Mouse (Mus musculus) midbrain, embryonic 10.5 days (tissue): ENCODE results near the gene Gm10638. TPM values are rescaled to one million over a fixed set of nuclear protein-coding genes. Genes with fewer than 3 reads are reported as not detected.

ENCODE experiments used
- DNase-seq: peaks from one replicate; pipeline ENCODE4 v3.0.0-alpha.2; 2017; ENCODE audit warnings: low spot score
- H3K27ac ChIP-seq: fragments of 300-500 bp; sonication (generic); replicated peaks from 2 replicates; pipeline ENCODE4 v1.5.1; 2016; ENCODE audit warnings: mild to moderate bottlenecking
- H3K27me3 ChIP-seq: fragments of 300-500 bp; sonication (generic); 2 replicates; pipeline ENCODE4 v1.6.1; 2016; ENCODE audit warnings: low read depth, mild to moderate bottlenecking; ENCODE audit not compliant: poor library complexity, severe bottlenecking
- H3K36me3 ChIP-seq: fragments of 300-500 bp; sonication (generic); 2 replicates; pipeline ENCODE4 v1.6.1; 2016; ENCODE audit warnings: mild to moderate bottlenecking, moderate library complexity
- H3K4me1 ChIP-seq: fragments of 300-500 bp; sonication (generic); 2 replicates; pipeline ENCODE4 v1.6.1; 2016
- H3K4me3 ChIP-seq: fragments of 300-500 bp; sonication (generic); 2 replicates; pipeline ENCODE4 v1.5.1; 2016; ENCODE audit warnings: mild to moderate bottlenecking, moderate library complexity
- H3K9me3 ChIP-seq: fragments of 300-500 bp; sonication (generic); replicated peaks from 2 replicates; pipeline ENCODE4 v1.6.1; 2016; ENCODE audit warnings: mild to moderate bottlenecking
- WGBS: fragments of 180-500 bp; shearing (Covaris S2); methylation state at CpG from one replicate; pipeline ENCODE4 v1.1.7; 2016; 5-methylcytosine and 5-hydroxymethylcytosine counted together
- polyA plus RNA-seq: library from polyadenylated mRNA; unstranded; fragments of >200 nt; fragmentation: Nextera tagmentation; extraction: Ambion mirVana; gene quantifications from 2 replicates; pipeline ENCODE4 v1.2.1, GENCODE M21; 2016

Gm10638 gene
- polyA plus RNA-seq, 1 experiment from 2014 or later, result 4.7 TPM

DNA sequence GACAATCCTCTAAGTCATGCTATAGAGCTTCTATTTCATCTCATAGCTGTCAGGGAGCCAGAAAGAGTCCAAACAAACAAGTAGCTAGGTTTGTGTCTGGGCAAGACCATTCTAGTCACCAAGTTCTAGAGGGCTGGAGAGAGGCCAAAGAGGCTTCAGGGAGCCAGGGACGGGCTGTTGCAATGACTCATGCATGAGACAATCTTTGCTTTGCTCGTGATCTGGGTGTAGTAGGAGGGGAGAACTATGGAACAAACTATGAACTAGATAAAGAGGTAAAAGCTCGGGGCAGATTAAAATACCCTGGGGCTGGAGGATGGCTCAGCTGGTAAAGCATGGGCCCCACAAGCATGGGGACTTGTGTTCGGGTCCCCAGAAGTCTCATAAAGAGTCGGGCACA lies 23.0 kb downstream of the Gm10638 start:
- H3K4me3 ChIP-seq, result no peak overlapping the region
- WGBS, result 80% methylated on average over 5 of the region's 5 CpGs
- H3K36me3 ChIP-seq, result no peaks in the 10 kb centered on the region
- no peak for DNase-seq
- H3K9me3 ChIP-seq, result no peaks in the 10 kb centered on the region
- no peaks in the 10 kb centered on the region for H3K4me1 ChIP-seq
- no peak overlapping the region for H3K27ac ChIP-seq
- H3K27me3 ChIP-seq, result no peaks in the 10 kb centered on the region

- 76% methylated on average over 1 of the region's 1 CpGs for WGBS
- no peaks in the 10 kb centered on the region for H3K9me3 ChIP-seq
- DNase-seq, result no peak
- H3K36me3 ChIP-seq, result no peaks in the 10 kb centered on the region
- H3K27ac ChIP-seq, result no peak overlapping the region
- no peak overlapping the region for H3K4me3 ChIP-seq
- H3K4me1 ChIP-seq, result no peaks in the 10 kb centered on the region
- no peaks in the 10 kb centered on the region for H3K27me3 ChIP-seq
Measured at GRCm38 (mm10) chr8:86769945-86770715, 24.6 kb downstream of the Gm10638 start.

DNA sequence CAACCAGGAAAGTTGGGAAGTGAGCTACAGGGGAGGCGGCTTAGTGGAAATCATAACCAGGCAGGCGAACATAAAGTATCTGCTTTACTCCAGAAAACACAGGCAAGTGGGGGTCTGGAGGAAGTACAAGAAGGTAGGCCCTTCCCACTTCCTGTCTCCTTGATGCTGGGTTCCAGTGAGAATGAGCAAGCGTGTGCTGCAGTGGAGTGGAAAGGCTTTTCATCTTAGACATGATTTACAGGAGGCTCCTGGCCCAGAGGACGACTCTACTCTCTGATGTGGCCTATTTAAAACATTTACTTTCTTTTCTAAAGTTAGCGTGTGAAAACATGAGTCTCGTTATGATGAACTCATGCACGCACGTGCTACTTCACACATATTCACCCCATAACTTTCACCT lies 33.7 kb downstream of the Gm10638 start:
- Histone ChIP-seq H3K27ac (no peak overlapping the region), H3K27me3 (no peaks in the 10 kb centered on the region), H3K4me3 (no peak overlapping the region), H3K4me1 (no peaks in the 10 kb centered on the region), H3K36me3 (no peaks in the 10 kb centered on the region), H3K9me3 (no peaks in the 10 kb centered on the region)
- WGBS, result 85% methylated on average over 8 of the region's 8 CpGs
- no peak for DNase-seq

GRCm38 (mm10) chr8:86781094-86781493 lies 35.6 kb downstream of the Gm10638 start:
- DNase-seq, result no peak
- Histone ChIP-seq H3K36me3 (no peaks in the 10 kb centered on the region), H3K27ac (no peak overlapping the region), H3K4me3 (no peak overlapping the region), H3K9me3 (no peaks in the 10 kb centered on the region), H3K27me3 (no peaks in the 10 kb centered on the region), H3K4me1 (no peaks in the 10 kb centered on the region)
- 94% methylated on average over 8 of the region's 8 CpGs for WGBS

GRCm38 (mm10) chr8:86786498-86786897 lies 41.0 kb downstream of the Gm10638 start:
- no peaks in the 10 kb centered on the region for H3K9me3 ChIP-seq
- no peak overlapping the region for H3K27ac ChIP-seq
- H3K36me3 ChIP-seq, result no peaks in the 10 kb centered on the region
- 59% methylated on average over 5 of the region's 5 CpGs for WGBS
- H3K4me3 ChIP-seq, result no peak overlapping the region
- no peak for DNase-seq
- H3K27me3 ChIP-seq, result no peaks in the 10 kb centered on the region
- peaks cover 20% of the 10 kb centered on the region for H3K4me1 ChIP-seq

GRCm38 (mm10) chr8:86787891-86788420 lies 42.5 kb downstream of the Gm10638 start:
- Histone ChIP-seq H3K4me1 (peaks cover 25% of the 10 kb centered on the region), H3K36me3 (no peaks in the 10 kb centered on the region), H3K4me3 (no peak overlapping the region), H3K27ac (no peak overlapping the region), H3K27me3 (no peaks in the 10 kb centered on the region), H3K9me3 (no peaks in the 10 kb centered on the region)
- DNase-seq, result no peak
- WGBS, result 84% methylated on average over 12 of the region's 12 CpGs

DNA sequence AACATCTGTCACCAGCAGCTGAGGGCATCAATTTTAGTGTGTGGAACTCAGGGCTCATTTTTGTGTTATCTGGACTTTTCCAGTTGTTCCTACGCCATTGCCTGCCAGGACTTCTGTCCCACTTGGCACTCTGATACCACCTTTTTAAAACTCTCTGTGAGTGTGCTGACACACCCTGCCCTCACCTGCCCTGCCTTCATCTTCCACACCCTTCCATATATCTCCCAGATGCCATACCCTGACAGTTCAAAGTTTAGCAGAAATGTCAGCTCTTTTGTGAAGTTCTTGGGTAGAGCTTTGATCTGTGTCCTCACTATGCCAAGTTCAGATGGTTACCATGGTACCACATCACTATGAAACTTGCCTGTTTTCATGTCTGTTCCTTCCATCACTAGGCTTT lies 44.1 kb downstream of the Gm10638 start:
- H3K36me3 ChIP-seq, result no peaks in the 10 kb centered on the region
- H3K4me1 ChIP-seq, result peaks cover 25% of the 10 kb centered on the region
- WGBS, result 97% methylated on average over 1 of the region's 1 CpGs
- no peaks in the 10 kb centered on the region for H3K9me3 ChIP-seq
- no peak for DNase-seq
- no peak overlapping the region for H3K4me3 ChIP-seq
- no peaks in the 10 kb centered on the region for H3K27me3 ChIP-seq
- no peak overlapping the region for H3K27ac ChIP-seq

GRCm38 (mm10) chr8:86791542-86791941 lies 46.0 kb downstream of the Gm10638 start:
- no peaks in the 10 kb centered on the region for H3K36me3 ChIP-seq
- DNase-seq, result no peak
- H3K4me1 ChIP-seq, result peaks cover 25% of the 10 kb centered on the region
- H3K27me3 ChIP-seq, result no peaks in the 10 kb centered on the region
- no peak overlapping the region for H3K27ac ChIP-seq
- 68% methylated on average over 6 of the region's 6 CpGs for WGBS
- H3K4me3 ChIP-seq, result no peak overlapping the region
- H3K9me3 ChIP-seq, result no peaks in the 10 kb centered on the region

GRCm38 (mm10) chr8:86794716-86795115 lies 49.2 kb downstream of the Gm10638 start:
- Histone ChIP-seq H3K4me3 (no peak overlapping the region), H3K27ac (no peak overlapping the region), H3K36me3 (no peaks in the 10 kb centered on the region), H3K27me3 (no peaks in the 10 kb centered on the region), H3K9me3 (no peaks in the 10 kb centered on the region), H3K4me1 (peaks cover 17% of the 10 kb centered on the region)
- WGBS, result 46% methylated on average over 6 of the region's 6 CpGs
- DNase-seq, result no peak

Other genes starting within 250 kb of the Gm10638 start
- gene Abcc12, start 165.0 kb upstream of the Gm10638 start, polyA plus RNA-seq, result 0.09 TPM in 1 of 2 replicates, not detected in the other
- gene Lonp2, start 121.7 kb upstream of the Gm10638 start, polyA plus RNA-seq, result 52.0 and 65.5 TPM in 2 replicates
- gene Siah1a, start 235 bp downstream of the Gm10638 start, polyA plus RNA-seq, result 55.1 and 56.8 TPM in 2 replicates
- gene N4bp1, start 139.6 kb downstream of the Gm10638 start, polyA plus RNA-seq, result 9.2 and 9.7 TPM in 2 replicates